Mouse (Mus musculus) 3134 (cell line): ENCODE results near the gene Pik3cg.

ENCODE experiments used
- DNase-seq: peaks from one replicate; pipeline ENCODE4 v3.0.0-alpha.2; 2011; ENCODE audit warnings: low spot score; ENCODE audit not compliant: insufficient read length; ENCODE audit errors: extremely low read depth

The Pik3cg gene

DNA sequence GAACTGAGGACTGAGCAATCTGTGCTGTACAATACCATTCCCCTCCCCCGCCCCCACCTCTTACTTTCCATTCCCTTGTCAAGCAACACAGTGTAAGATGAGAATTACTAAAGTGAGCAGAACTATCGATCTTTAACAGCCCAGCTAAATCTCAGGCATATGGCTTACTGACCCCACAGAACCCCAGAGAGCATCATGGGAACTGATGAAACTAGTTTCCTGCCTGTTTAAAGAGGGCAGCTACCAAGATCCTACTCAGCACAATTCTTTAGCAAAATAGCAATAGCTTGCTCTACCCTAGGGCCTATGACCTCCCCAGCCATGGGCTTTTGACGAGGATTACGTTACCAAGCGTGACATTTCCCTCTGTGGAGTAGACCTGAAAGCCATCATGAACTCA lies 5.9 kb downstream of the Pik3cg start:
- DNase-seq: no peak

DNA sequence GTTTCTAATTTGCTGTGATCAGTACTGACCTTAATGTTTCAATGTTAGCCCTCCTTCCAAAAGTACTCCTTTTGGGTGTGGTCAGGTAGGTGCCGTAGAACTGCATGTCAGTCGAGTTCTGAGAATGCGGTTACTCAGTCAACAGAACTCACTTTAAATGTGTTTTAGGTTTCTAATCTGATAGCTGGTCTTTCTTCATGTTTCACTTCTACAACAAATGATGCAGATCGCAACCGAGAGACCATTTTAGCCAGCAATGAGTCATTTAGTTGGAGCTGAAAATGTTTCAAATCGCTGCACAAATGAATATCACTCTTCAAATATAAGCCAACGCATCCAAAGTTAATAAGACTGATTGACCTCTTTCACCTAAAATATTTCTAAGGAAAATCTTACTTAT lies 6.5 kb downstream of the Pik3cg start:
- DNase-seq: no peak

DNA sequence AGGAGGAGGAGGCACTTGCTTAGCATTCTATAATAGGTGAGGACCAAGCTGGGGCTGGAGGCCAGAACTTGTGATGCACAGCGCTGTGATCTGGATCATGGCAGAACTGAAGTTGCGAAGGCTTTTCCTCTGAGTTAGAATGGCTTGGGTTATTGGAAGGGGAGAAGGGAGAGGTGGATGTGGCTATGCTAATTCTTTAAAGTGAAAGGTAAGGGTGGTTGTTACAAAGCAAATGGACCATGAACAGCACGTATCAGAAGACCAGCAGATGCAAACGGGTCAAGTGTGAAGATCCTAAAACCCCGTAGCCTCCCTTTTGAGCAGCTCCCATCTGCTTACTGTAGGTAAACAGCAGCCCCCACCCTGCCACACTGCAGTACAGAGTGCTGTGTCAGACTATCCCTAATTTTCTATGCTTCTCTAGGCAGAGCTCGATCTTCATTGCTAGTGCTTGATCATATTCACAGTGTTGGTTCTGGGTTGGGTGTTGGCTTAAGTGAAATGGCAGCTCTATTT lies 7.3 kb downstream of the Pik3cg start:
- no peak for DNase-seq

DNA sequence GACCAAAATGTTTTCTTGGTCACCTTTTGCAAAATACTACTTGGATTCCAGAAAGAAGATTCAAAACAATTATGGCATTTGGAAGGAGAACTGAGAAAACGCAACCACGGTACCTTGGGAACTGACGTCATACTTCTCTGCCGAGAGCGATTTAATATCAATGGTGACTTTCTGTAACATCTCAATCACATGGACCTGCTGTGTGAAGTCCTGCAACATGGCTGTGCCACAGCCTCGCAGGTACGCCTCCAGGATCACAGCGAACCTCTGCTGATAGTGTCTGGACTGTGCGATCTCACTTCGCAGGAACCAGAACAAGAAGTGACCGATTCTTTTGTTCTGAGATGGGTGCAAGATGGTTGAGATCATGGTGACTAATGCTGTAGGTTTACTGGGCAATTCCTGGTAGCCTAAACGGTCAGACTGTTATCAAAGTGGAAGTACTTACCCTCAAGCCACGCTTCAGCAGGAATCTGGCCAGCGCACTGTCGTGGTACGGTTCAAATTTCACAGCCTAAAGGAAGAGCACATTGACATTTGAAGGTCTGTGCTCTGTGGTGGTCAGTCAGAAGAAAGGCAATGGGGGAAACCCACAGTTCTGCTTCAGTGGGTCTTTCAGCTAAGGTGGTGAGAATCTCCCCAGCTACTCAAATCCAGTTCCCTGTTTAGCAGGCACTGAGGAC lies 7.9 kb downstream of the Pik3cg start:
- no peak for DNase-seq

DNA sequence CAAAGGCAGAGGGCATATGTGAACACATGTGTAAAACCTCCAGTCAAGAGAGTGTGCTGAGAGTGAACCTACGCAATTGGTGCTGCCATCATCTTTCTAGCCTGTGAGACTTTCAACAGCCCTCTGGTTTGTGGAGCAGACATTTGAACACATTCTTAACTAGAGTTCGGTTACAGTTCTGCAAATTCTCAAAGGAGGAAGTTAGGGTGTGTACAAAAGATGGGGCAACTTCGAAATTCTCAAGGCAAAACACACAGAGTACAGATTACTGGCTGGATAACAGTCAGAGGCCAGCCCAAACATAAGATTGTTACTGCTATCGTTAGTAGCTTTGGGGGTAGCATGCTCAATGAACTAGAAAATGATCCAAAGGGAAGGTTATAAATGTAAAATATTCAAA lies 9.0 kb downstream of the Pik3cg start:
- DNase-seq: no peak

DNA sequence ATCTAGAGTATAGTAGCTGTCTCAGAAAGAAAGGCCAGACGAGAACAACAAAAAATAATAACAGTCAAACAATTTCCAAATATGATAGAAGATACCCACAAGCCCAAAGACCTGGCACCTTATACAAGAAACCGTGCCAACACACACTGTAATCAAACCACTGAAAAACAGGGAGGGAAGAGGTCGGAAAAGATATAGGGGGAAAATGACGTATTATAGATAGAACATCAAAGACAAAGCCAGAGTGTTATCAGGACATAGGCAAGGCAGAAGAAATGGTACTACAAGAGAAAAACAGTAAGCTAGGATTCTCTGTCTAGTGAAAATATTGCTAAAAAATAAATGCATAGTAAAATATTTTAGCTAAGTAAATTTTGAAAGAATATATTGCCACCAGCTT lies 10.4 kb downstream of the Pik3cg start:
- DNase-seq: no peak

DNA sequence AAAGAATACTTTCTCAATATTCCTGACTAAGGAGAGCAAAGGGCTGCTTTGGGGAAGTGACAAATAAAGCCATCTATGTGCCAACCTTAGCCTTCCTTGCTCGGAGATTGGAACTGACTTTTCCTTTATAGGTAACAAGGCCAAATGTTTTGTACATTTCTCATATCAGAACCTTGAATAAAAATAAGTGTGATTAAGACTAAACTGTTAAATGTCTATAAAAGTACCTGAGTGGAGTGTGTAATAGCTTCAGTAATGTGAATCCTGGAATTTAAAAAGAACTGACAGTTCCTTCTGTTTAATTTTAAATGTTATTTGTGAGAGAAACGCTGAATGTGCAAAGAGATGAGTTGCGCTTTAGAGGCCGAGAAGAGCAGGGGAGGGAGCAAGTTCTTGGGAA lies 13.5 kb downstream of the Pik3cg start:
- no peak for DNase-seq

DNA sequence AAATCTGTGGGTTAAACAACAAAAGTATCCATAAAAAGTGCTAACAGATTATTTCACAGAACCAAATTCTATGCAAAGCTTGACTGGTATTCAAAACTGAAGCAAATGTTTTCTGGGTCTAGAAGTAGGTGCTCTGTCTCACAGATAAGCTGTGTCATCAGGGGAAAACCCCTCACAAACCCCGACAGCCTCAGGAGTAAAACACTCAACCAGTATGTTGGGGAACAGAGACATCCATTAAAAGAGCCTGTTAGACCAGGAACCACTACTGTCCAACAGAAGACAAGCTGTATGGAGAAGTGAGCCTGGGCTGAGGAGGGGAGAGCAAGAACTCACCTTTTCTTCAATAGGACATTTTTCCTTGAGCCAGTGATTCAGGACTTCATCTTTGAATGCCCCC lies 14.1 kb downstream of the Pik3cg start:
- DNase-seq: no peak

DNA sequence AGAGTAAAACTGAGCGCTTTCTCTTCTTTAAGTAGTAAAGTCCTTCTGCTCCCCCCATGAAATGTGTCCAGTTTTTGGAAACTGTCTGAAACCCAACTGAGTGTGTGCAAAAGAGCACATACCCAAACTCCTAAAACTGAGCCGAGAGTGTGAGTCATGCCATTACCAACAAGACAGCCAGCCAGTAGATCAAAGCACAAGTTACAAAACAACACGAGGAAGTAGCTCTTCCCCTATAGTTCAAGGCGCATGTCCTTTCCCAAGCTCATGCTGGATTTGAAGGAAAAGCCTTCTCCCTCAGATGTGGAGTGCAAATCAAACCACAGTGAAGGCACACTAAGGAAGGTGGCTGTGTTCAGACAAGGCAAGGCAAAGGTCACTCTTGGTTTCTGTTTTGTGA lies 17.5 kb downstream of the Pik3cg start:
- DNase-seq: no peak

DNA sequence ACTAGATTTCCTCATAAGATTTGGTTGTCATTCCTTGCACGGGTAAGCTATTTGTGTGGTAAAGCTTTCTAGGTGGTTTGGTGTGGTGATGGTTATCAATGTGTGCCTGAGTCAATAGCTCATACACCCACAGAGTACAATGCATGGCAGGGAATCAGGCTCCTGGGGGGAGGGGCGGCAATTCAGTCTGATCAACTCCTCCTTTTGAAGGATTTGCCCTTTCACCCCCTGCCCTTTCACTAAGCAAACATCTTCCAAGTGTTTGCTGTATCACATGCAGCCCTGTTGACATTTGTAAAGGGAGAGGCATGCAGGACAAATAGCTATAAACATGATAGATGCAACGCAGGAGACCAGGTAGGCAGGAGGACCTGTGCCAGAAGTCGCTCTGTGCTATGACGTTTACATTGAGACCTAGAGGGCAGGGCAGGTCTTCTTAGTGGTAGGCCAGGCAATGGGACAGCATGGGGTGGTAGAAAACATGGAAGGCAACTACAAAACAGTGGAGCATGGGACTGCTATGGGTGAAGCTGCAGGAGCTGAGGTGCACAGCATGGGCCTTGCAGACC lies 20.7 kb downstream of the Pik3cg start:
- no peak for DNase-seq

DNA sequence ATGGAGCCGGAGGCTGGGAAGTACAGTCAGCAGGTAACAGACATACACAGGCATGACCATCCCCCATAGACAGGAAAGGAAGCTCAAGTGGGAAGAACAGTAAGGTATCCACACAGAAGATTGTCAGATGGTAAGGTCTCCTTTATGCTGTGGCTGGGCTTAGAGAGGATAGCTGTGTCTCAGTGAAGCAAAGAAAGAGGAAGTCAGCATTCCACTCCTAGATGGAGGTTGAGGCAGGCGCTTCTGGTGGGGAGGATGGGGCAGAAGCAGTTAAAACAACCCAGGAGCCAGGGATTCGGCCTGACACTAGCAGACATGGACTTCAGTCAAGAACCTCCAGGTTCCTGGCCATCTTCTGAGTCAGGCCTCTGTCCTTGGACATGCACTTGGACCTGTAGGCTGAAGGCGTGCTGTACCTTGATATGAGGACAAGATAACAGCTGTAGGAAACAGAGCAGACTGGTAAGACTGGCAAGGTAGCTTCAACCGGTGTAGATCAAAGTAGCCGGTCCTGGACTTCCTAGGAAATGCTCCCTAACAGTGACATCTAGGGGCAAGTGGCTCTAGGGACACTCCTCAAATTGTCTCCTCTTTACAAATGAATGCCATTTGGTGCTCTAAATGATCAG lies 21.7 kb downstream of the Pik3cg start:
- no peak for DNase-seq

DNA sequence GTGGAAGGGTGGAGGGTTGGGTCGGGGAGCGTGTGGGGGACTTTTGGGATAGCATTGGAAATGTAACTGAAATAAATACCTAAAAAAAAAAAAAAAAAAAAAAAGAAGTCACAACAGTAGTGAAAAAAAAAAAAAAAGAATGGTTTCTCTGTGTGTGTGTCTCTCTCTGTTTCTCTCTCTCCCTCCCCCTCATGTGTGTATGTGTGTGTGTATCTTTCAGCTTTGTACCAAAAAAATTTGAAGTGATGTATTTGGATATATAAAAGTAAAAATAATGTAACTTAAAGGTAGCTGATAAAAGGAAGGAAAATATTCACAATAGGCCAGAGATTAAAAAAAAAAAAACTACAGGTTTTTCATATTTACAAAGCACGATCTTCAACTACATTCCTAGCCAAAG lies 23.6 kb downstream of the Pik3cg start:
- DNase-seq: no peak

DNA sequence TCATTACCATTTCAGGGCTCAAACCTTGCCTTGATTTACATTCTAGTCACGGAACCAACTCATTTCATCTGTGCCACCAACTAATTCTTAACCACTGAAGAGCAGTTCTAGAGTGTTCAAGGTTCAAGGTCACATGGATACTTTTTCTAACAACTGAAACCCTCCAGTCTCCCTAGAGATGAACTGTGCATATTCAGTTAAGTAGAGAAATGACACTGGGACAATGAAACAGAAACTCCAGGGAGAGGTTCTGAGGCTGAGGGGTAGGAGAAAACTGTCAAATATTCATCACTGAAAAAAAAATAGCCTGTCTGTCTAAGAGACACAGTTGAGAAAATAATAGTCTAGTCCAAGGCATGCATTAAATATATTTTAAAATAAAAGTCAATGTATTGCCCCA lies 24.9 kb downstream of the Pik3cg start:
- DNase-seq: no peak

DNA sequence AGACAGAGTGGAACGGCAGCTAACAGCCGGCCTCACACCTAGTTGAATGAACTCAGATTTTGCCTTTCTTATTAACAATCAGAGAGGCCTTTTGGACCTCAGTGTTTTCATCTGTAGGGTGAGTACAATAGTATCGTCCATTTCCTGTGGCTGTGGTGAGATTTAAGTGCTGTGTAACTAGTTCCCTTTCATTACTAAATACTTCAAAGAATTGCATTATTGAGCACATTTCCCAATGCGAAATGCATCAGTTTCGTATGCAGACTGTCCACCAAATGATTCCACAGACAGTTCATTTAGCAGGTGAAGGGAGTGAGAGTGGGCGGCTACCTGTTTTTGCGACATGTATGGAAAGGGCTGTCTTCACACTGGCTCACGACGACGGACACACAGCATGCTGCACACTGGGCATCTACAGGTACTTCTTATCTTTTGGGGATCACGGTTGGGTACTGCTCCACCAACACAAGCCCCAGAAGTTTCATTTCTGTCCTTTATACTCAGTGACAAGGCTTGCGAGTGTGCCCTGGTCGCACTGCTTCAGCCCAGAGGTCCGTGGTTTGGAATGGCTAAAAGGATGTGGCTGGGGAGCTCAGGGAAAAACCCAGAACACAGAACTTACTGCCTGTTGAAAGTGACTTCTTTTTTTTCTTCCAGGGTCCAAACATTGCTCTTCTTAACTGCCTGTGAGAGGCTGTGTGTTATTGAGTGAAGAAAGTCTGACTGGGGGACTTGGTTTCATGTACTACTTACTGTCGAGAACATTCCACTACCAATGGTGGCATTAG lies 25.6 kb downstream of the Pik3cg start:
- DNase-seq: no peak

DNA sequence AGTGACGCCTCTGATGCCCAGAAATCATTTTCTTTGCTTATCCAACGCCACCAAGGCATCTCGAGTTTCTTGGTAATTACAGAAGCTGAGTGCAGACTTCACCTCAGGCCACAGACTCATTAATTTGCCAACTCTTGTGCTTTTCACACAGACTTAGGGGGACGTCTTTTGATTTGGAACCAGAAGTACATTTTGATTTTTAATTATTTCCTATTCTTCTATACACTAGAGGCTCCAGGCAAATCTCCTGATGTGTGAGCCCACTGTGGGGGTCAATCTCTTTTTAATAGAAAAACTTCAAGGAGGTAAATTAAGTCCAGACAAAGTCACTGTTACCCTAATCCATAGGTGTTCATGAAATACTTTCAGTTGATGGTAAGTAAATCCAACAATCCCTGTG lies 26.6 kb downstream of the Pik3cg start:
- no peak for DNase-seq

DNA sequence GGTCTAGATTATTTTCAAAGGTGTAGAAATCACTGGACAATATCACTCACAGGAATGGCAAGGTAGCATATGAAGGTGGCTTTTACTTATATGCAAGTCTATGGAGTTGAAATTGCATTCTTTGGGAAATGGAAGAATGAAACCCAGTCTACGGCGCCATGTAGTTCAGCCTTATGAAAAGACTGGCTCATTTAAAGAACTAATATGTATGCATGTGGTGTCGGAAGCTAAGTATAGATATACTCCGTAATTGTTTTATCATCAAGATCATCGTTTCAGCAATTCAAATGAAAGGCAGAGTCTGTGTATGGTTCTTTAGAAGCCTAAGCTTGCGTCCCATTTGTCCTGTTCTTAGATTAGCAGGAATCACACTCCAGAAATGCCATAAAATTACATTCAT lies 34.0 kb downstream of the Pik3cg start:
- no peak for DNase-seq

DNA sequence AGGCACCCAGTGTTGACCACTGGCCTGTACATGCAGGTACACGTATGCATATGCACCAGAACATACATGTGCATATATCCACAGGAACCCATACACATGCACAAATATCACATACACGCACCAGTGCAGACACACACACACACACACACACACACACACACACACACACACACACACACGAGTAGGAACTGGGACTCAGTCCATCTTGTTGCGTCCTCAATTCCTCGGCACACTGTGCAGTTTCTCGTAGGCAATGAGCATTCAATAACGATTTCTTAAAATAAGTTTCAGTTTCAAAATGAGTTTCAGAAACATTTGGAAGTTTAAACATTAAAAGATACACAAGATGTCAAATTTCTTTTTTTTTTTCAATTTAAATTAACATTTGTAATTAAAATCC lies 35.6 kb downstream of the Pik3cg start:
- DNase-seq: no peak

DNA sequence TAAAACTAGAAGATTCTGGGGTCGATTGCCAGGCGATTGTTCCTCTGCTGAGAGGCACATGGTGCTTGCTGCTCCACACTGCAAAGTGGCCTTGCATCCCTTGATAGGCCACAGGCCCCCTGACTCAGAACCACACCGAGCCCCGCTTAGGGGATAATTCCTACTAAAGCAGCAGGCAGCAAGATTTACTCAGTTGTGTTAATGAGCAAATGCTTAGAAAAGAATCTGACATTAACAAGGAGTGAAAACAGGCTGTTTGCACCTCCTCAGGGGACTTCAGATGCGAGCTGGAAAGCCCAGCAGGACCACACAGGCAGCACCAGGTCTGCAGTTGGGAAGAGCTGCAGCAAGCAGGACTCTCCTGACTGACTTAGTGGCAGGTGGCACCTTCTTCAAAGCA lies 39.3 kb downstream of the Pik3cg start:
- no peak for DNase-seq

DNA sequence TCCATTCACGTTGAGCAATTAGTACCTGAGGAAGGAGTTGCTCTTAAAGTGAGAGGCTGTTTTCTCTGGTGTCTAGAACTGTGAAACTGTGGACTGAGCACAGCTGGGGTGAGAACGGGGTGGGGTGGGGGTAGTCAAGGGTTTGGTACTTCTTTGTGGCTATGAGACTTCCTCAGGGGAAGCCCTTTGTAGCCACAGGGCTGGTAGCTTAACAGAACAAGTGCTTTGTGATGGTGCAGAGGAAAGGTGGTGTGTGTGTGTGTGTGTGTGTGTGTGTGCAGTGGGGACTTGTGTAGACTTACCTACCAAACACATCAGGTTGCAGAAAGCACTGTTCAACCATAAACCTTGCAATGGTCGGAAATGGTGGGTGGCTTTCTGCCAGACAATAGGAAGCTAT lies 39.7 kb downstream of the Pik3cg start:
- no peak for DNase-seq

DNA sequence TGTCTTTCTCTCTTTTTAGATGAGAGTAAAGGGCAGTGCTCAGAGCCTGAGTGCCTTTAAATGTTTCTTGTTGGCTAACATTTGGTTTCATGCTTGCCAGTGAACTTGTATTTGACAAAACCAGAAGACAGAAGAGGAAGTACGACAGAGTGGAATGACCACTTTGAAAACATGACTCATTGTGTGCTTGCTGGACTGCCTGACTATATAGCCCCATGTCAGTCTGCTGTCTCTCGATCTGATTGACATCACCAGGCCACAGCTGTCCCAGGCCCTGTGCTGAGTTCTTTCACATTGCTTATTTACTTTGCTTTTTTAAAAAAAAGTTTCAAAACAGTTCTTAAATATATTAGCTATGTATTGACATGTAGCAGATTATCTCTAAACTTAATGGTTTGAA lies 44.8 kb downstream of the Pik3cg start:
- no peak for DNase-seq

DNA sequence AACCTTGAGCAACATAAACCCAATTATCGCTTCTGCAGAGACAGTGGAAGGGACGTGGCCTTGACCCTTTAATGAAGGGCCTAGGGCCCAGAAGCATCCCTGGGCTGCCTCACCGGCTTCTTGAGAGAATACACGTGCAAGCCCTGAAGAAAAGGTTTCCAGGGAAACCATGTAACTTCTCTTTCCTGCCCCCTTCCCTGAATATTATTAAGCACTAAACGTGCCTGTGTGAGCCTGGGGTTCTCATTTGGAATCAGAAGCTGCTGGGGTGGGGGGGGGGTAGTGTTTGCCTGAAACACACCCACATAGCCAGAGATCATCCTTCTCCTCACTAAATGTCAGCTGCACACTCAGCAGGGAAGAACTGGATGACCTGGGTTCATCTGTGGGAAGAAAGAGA lies 49.7 kb downstream of the Pik3cg start:
- no peak for DNase-seq

DNA sequence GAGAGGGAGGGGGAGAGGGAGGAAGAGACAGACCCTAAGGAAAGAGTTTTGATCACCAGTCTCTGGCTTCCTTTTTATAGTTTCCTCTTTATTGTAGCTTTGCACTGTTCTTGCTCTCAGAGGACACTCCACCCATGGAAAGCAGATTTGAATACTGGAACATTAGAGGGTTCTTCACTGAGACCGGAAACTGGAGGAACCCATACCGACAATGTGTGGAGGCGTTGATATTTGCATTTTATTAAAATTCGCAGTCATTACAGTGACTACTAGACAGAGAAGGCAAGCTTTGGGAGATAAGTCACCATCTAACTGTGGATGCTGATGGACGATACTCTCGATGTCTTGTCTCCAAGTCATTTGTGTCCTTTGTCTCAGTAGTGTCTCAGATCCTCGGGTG lies 61.9 kb downstream of the Pik3cg start:
- no peak for DNase-seq
